Mouse (Mus musculus) MEL (cell line): ENCODE measurements around the gene Kat7. TPM values are rescaled to one million over a fixed set of nuclear protein-coding genes. Genes with fewer than 3 reads are reported as not detected.

Experiments
- DNase-seq: peaks from one replicate; pipeline ENCODE4 v3.0.0; 2011; ENCODE audit warnings: low read depth, low spot score
- H3K27ac ChIP-seq: 2 replicates; pipeline ENCODE4 v1.5.1; 2012; ENCODE audit warnings: low read depth, mild to moderate bottlenecking, control low read depth, low read length, moderate library complexity; ENCODE audit not compliant: control insufficient read depth
- H3K27me3 ChIP-seq, 2 experiments: fragments of 150-350 bp in 1 of 2; sonication (generic) in 1 of 2; 2 replicates each; pipeline ENCODE4 v1.6.1; 2012; ENCODE audit warnings: low read length in 2 of 2, mild to moderate bottlenecking in 2 of 2, improper control_type of control experiment in 1 of 2, moderate library complexity in 1 of 2; ENCODE audit not compliant: insufficient read depth in 2 of 2, control insufficient read depth in 1 of 2
- H3K36me3 ChIP-seq, 2 experiments: 2 replicates each; pipeline ENCODE4 v1.6.1; 2012 to 2014; ENCODE audit warnings: low read length in 2 of 2, improper control_type of control experiment in 1 of 2, inconsistent platforms in 1 of 2, mild to moderate bottlenecking in 1 of 2; ENCODE audit not compliant: insufficient read depth in 2 of 2, control insufficient read depth in 1 of 2
- H3K4me1 ChIP-seq, 2 experiments: fragments of 150-350 bp in 1 of 2; sonication (generic) in 1 of 2; 2 replicates each; pipeline ENCODE4 v1.6.1; 2012; ENCODE audit warnings: low read length in 2 of 2, improper control_type of control experiment in 1 of 2, mild to moderate bottlenecking in 1 of 2; ENCODE audit not compliant: insufficient read depth in 2 of 2, control insufficient read depth in 1 of 2
- H3K4me3 ChIP-seq, 2 experiments: fragments of 150-350 bp in 1 of 2; sonication (generic) in 1 of 2; 2 replicates each; pipeline ENCODE4 v1.5.1; 2012; ENCODE audit warnings: low read depth in 2 of 2, low read length in 2 of 2, mild to moderate bottlenecking in 2 of 2, moderate library complexity in 2 of 2, control low read depth in 1 of 2, improper control_type of control experiment in 1 of 2; ENCODE audit not compliant: control insufficient read depth in 1 of 2, insufficient read depth in 1 of 2
- H3K79me2 ChIP-seq: 2 replicates; pipeline ENCODE4 v1.6.1; 2012; ENCODE audit warnings: mild to moderate bottlenecking, low read length, moderate library complexity; ENCODE audit not compliant: control insufficient read depth, poor library complexity, insufficient read depth
- H3K9ac ChIP-seq: 2 replicates; pipeline ENCODE4 v1.6.1; 2012; ENCODE audit warnings: low read depth, mild to moderate bottlenecking, control low read depth, low read length, moderate library complexity; ENCODE audit not compliant: control insufficient read depth, poor library complexity, severe bottlenecking
- H3K9me3 ChIP-seq: fragments of 150-350 bp; sonication (generic); replicated peaks from 2 replicates; pipeline ENCODE4 v1.6.1; 2012; ENCODE audit warnings: mild to moderate bottlenecking, low read length, improper control_type of control experiment, moderate library complexity; ENCODE audit not compliant: insufficient read depth
- BHLHE40 ChIP-seq: IDR thresholded peaks from 2 replicates; pipeline ENCODE4 v1.6.1; 2012; ENCODE audit warnings: low read depth, mild to moderate bottlenecking, inconsistent platforms, low read length, improper control_type of control experiment, borderline replicate concordance
- E2F4 ChIP-seq: IDR thresholded peaks from 2 replicates; pipeline ENCODE4 v1.6.1; 2011; ENCODE audit warnings: low read depth, low read length, improper control_type of control experiment, borderline replicate concordance
- ELF1 ChIP-seq: IDR thresholded peaks from 2 replicates; pipeline ENCODE4 v1.6.1; 2014; ENCODE audit warnings: low read depth, mild to moderate bottlenecking, inconsistent platforms, low read length, improper control_type of control experiment, moderate library complexity
- EP300 ChIP-seq, 2 experiments: IDR thresholded peaks; 2 replicates each; pipeline ENCODE4 v1.6.1; 2011; ENCODE audit warnings: improper control_type of control experiment in 2 of 2, low read length in 2 of 2, low read depth in 1 of 2, mild to moderate bottlenecking in 1 of 2
- ETS1 ChIP-seq: IDR thresholded peaks from 2 replicates; pipeline ENCODE4 v1.6.1; 2012; ENCODE audit warnings: low read depth, mild to moderate bottlenecking, inconsistent platforms, low read length, improper control_type of control experiment, moderate library complexity
- GABPA ChIP-seq: IDR thresholded peaks from 2 replicates; pipeline ENCODE4 v1.6.1; 2012; ENCODE audit warnings: low read depth, mild to moderate bottlenecking, inconsistent platforms, low read length, improper control_type of control experiment, moderate library complexity
- GATA1 ChIP-seq: IDR thresholded peaks from 2 replicates; pipeline ENCODE4 v1.6.1; 2011; ENCODE audit warnings: low read depth, low read length, improper control_type of control experiment
- HCFC1 ChIP-seq: IDR thresholded peaks from 2 replicates; pipeline ENCODE4 v1.6.1; 2012; ENCODE audit warnings: low read depth, mild to moderate bottlenecking, inconsistent platforms, low read length, improper control_type of control experiment, moderate library complexity
- KAT2A ChIP-seq: conservative IDR thresholded peaks from 2 replicates; pipeline ENCODE4 v1.6.1; 2012; ENCODE audit warnings: low read depth, low read length, improper control_type of control experiment, inconsistent platforms
- MAX ChIP-seq: IDR thresholded peaks from 2 replicates; pipeline ENCODE4 v1.6.1; 2011; ENCODE audit warnings: low read length, improper control_type of control experiment
- MAZ ChIP-seq: IDR thresholded peaks from 2 replicates; pipeline ENCODE4 v1.6.1; 2012; ENCODE audit warnings: low read depth, mild to moderate bottlenecking, inconsistent platforms, low read length, improper control_type of control experiment
- MXI1 ChIP-seq: IDR thresholded peaks from 2 replicates; pipeline ENCODE4 v1.6.1; 2011; ENCODE audit warnings: mild to moderate bottlenecking, low read depth, low read length, improper control_type of control experiment
- MYB ChIP-seq: IDR thresholded peaks from 2 replicates; pipeline ENCODE4 v1.6.1; 2011; ENCODE audit warnings: mild to moderate bottlenecking, low read depth, low read length, improper control_type of control experiment
- MYC ChIP-seq: IDR thresholded peaks from 2 replicates; pipeline ENCODE4 v1.6.1; 2011; ENCODE audit warnings: low read depth, mild to moderate bottlenecking, low read length, improper control_type of control experiment, moderate library complexity
- NELFE ChIP-seq: IDR thresholded peaks from 2 replicates; pipeline ENCODE4 v1.6.1; 2011; ENCODE audit warnings: low read depth, low read length, improper control_type of control experiment
- NRF1 ChIP-seq: IDR thresholded peaks from 2 replicates; pipeline ENCODE4 v1.6.1; 2014; ENCODE audit warnings: low read depth, mild to moderate bottlenecking, inconsistent platforms, low read length, improper control_type of control experiment, moderate library complexity; ENCODE audit not compliant: poor library complexity, insufficient read depth, severe bottlenecking
- POLR2A ChIP-seq, 2 experiments: IDR thresholded peaks; 2 replicates each; pipeline ENCODE4 v1.6.1; 2011 to 2012; ENCODE audit warnings: low read length in 2 of 2, mild to moderate bottlenecking in 2 of 2, control low read depth in 1 of 2, improper control_type of control experiment in 1 of 2, low read depth in 1 of 2, moderate library complexity in 1 of 2; ENCODE audit not compliant: control insufficient read depth in 1 of 2, insufficient read depth in 1 of 2, poor library complexity in 1 of 2
- POLR2AphosphoS2 ChIP-seq: IDR thresholded peaks from 2 replicates; pipeline ENCODE4 v1.6.1; 2011; ENCODE audit warnings: low read length, improper control_type of control experiment
- POLR2AphosphoS5 ChIP-seq: IDR thresholded peaks from 2 replicates; pipeline ENCODE4 v1.6.1; 2012; ENCODE audit warnings: low read depth, borderline replicate concordance, mild to moderate bottlenecking, inconsistent platforms, low read length, moderate library complexity, mixed read lengths
- RAD21 ChIP-seq: IDR thresholded peaks from 2 replicates; pipeline ENCODE4 v1.6.1; 2011; ENCODE audit warnings: mild to moderate bottlenecking, low read depth, low read length, improper control_type of control experiment
- RCOR1 ChIP-seq: IDR thresholded peaks from 2 replicates; pipeline ENCODE4 v1.6.1; 2012; ENCODE audit warnings: low read depth, mild to moderate bottlenecking, inconsistent platforms, low read length, improper control_type of control experiment
- SIN3A ChIP-seq: IDR thresholded peaks from 2 replicates; pipeline ENCODE4 v1.6.1; 2012; ENCODE audit warnings: low read length, improper control_type of control experiment, inconsistent platforms
- SMC3 ChIP-seq: IDR thresholded peaks from 2 replicates; pipeline ENCODE4 v1.6.1; 2011; ENCODE audit warnings: low read depth, low read length, improper control_type of control experiment
- TAL1 ChIP-seq: IDR thresholded peaks from 2 replicates; pipeline ENCODE4 v1.6.1; 2012; ENCODE audit warnings: mild to moderate bottlenecking, inconsistent platforms, low read length, moderate library complexity, mixed read lengths
- TBP ChIP-seq: IDR thresholded peaks from 2 replicates; pipeline ENCODE4 v1.8.0; 2011; ENCODE audit warnings: low read depth, low read length, improper control_type of control experiment
- TCF12 ChIP-seq: IDR thresholded peaks from 2 replicates; pipeline ENCODE4 v1.6.1; 2014; ENCODE audit warnings: low read depth, mild to moderate bottlenecking, inconsistent platforms, low read length, improper control_type of control experiment, moderate library complexity
- UBTF ChIP-seq: IDR thresholded peaks from 2 replicates; pipeline ENCODE4 v1.6.1; 2012; ENCODE audit warnings: low read depth, mild to moderate bottlenecking, inconsistent platforms, low read length, improper control_type of control experiment, moderate library complexity, borderline replicate concordance; ENCODE audit not compliant: insufficient read depth
- USF1 ChIP-seq: IDR thresholded peaks from 2 replicates; pipeline ENCODE4 v1.6.1; 2014; ENCODE audit warnings: low read depth, mild to moderate bottlenecking, inconsistent platforms, low read length, improper control_type of control experiment, moderate library complexity
- USF2 ChIP-seq, 2 experiments: IDR thresholded peaks; 2 replicates each; pipeline ENCODE4 v1.6.1; 2011 to 2012; ENCODE audit warnings: improper control_type of control experiment in 2 of 2, low read length in 2 of 2, borderline replicate concordance in 1 of 2, inconsistent platforms in 1 of 2, low read depth in 1 of 2, mild to moderate bottlenecking in 1 of 2; ENCODE audit not compliant: insufficient read depth in 1 of 2
- ZC3H11A ChIP-seq: IDR thresholded peaks from 2 replicates; pipeline ENCODE4 v1.6.1; 2012; ENCODE audit warnings: low read depth, mild to moderate bottlenecking, inconsistent platforms, low read length, improper control_type of control experiment
- ZNF384 ChIP-seq: IDR thresholded peaks from 2 replicates; pipeline ENCODE4 v1.6.1; 2012; ENCODE audit warnings: low read depth, mild to moderate bottlenecking, inconsistent platforms, low read length, improper control_type of control experiment
- polyA plus RNA-seq, 2 experiments: library from polyadenylated mRNA; stranded (reverse) in 1 of 2; unstranded in 1 of 2; fragments of >175 nt in 1 of 2; fragments of >200 nt in 1 of 2; gene quantifications; 2 replicates each; pipeline versions ENCODE4 v1.2.1 to v1.2.4; 2012; ENCODE audit warnings: low replicate concordance in 2 of 2, low read depth in 1 of 2; ENCODE audit not compliant: insufficient read length in 2 of 2, insufficient read depth in 1 of 2, missing spikeins in 1 of 2
- total RNA-seq: library from RNA; depleted of rRNA; stranded (reverse); fragments of 300-350 nt; gene quantifications from 2 replicates; pipeline ENCODE4 v1.2.3, GENCODE M21; 2012

Gene Kat7
- total and polyA plus RNA-seq, 3 experiments: 81.4 to 100 (median 95.4) TPM

DNA sequence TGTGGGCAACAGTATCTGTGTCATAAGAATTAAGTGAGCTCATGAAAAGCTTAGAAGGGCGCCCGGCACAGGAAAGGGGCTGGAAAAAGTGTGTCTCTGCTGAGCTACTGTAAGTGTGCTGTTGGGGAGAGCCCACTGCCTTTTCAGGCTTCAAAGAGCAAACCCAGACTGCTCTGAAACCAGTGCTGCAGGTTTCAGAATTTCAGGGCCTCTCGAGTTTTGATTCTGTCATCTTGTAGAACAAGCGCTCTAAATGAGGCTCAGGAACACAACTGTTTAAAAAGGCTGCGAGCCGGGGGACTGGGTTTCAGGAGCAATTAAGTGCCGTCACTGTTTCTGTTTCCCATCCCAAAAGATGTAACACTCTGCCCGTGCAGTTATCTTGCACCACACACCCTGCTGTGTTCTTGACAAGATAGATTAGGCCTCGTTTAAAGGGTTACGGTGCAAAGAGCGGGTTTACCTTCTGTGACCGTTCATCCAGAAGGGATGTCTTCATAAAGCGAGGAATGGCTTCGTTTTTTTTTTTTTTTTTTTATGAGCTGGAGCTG is 29.5 kb upstream of the Kat7 start:
- peaks cover 34 to 51% of the 10 kb centered on the region in 2 experiments for H3K4me1 ChIP-seq
- DNase-seq: peak; percentile 96
- peak; percentile 66; the same call in 1 of the 2 replicates for TF ChIP-seq MYB
- TF ChIP-seq POLR2A (IDR thresholded peaks at IDR 0.05; ENCODE audit: control insufficient read depth in 1 of 2, insufficient read depth in 1 of 2, low read depth in 1 of 2, low read length in 2 of 2, poor library complexity in 1 of 2): peak in 1 of 2 experiments; percentile 28; a peak in 1 of 4 replicates
- TF ChIP-seq HCFC1: 0 out of 2 replicates have a peak, but pooled peaks have one; percentile 26
- no peak for TF ChIP-seq E2F4
- TF ChIP-seq KAT2A: no peak
- peak; percentile 95 to 97 for TF ChIP-seq EP300 (IDR thresholded peaks at IDR 0.05; ENCODE audit: low read depth in 1 of 2, low read length in 2 of 2)
- TF ChIP-seq ZC3H11A: no peak
- TF ChIP-seq UBTF: 0 out of 2 replicates have a peak, but pooled peaks have one; percentile 75
- peak; percentile 76 for TF ChIP-seq TBP
- TF ChIP-seq MYC: peak; percentile 57; the same call in 1 of the 2 replicates
- TF ChIP-seq RCOR1: peak; percentile 84
- TF ChIP-seq SIN3A: peak; percentile 97
- 0 out of 2 replicates have a peak, but pooled peaks have one; percentile 51 for TF ChIP-seq MAZ
- TF ChIP-seq RAD21: no peak
- TF ChIP-seq MXI1: peak; percentile 83
- peak; percentile 95 for TF ChIP-seq BHLHE40
- TF ChIP-seq ELF1: no peak
- no peak for TF ChIP-seq SMC3
- no peak for TF ChIP-seq GABPA
- 0 out of 2 replicates have a peak, but pooled peaks have one; percentile 19 for TF ChIP-seq NRF1
- no peak; the same call in 1 of the 2 replicates for TF ChIP-seq NELFE
- TF ChIP-seq TCF12: peak; percentile 99
- peak; percentile 99 for TF ChIP-seq GATA1
- TF ChIP-seq USF1: 0 out of 2 replicates have a peak, but pooled peaks have one; percentile 1
- TF ChIP-seq TAL1: peak; percentile 98
- no peak for TF ChIP-seq USF2 (IDR thresholded peaks at IDR 0.05; ENCODE audit: borderline replicate concordance in 1 of 2, insufficient read depth in 1 of 2, low read depth in 1 of 2, low read length in 2 of 2)
- TF ChIP-seq POLR2AphosphoS2: no peak; the same call in 1 of the 2 replicates
- peak; percentile 99 for TF ChIP-seq ETS1
- TF ChIP-seq POLR2AphosphoS5: no peak
- peak; percentile 98 for TF ChIP-seq ZNF384
- peak; percentile 47; the same call in 1 of the 2 replicates for TF ChIP-seq MAX
- no peaks in the 10 kb centered on the region for H3K9me3 ChIP-seq
- H3K36me3 ChIP-seq: peaks cover 24 to 61% of the 10 kb centered on the region in 2 experiments
- H3K4me3 ChIP-seq: peak overlapping the region; percentile 48 to 88
- no peaks in the 10 kb centered on the region for H3K27me3 ChIP-seq
- peak overlapping the region; percentile 86 for H3K9ac ChIP-seq
- H3K79me2 ChIP-seq: peaks cover 59% of the 10 kb centered on the region
- peak overlapping the region; percentile 92 for H3K27ac ChIP-seq
